Mouse (Mus musculus) heart, postnatal 0 days (tissue): ENCODE data around the gene Anapc5. TPM values are rescaled to one million over a fixed set of nuclear protein-coding genes. Genes with fewer than 3 reads are reported as not detected.

Source experiments
- ATAC-seq: fragments of 200-750 bp; cut with Nextera tagmentation; 2 replicates; pipeline ENCODE4 v1.8.0; 2017; ENCODE audit warnings: low read depth, moderate number of reproducible peaks, moderate library complexity; ENCODE audit not compliant: insufficient read depth
- DNase-seq: peaks from one replicate; pipeline ENCODE4 v3.0.0-alpha.2; 2016; ENCODE audit warnings: low spot score
- H3K27ac ChIP-seq: fragments of 300-500 bp; sonication (generic); 2 replicates; pipeline ENCODE4 v1.5.1; 2014; ENCODE audit warnings: low read depth, mild to moderate bottlenecking
- H3K27me3 ChIP-seq: fragments of 300-500 bp; sonication (generic); 2 replicates; pipeline ENCODE4 v1.6.1; 2014; ENCODE audit warnings: low read length, mixed read lengths; ENCODE audit not compliant: control insufficient read depth, insufficient read depth
- H3K36me3 ChIP-seq: fragments of 300-500 bp; sonication (generic); replicated peaks from 2 replicates; pipeline ENCODE4 v1.6.1; 2014; ENCODE audit warnings: low read length, mixed read lengths; ENCODE audit not compliant: control insufficient read depth, insufficient read depth
- H3K4me1 ChIP-seq: fragments of 300-500 bp; sonication (generic); 2 replicates; pipeline ENCODE4 v1.6.1; 2014; ENCODE audit warnings: antibody characterized with exemption; ENCODE audit not compliant: control insufficient read depth, insufficient read depth
- H3K4me2 ChIP-seq: fragments of 300-500 bp; sonication (generic); 2 replicates; pipeline ENCODE4 v1.6.1; 2014; ENCODE audit warnings: low read depth, mild to moderate bottlenecking, low read length, moderate library complexity
- H3K4me3 ChIP-seq: fragments of 300-500 bp; sonication (generic); 2 replicates; pipeline ENCODE4 v1.5.1; 2014; ENCODE audit warnings: low read depth, low read length
- H3K9ac ChIP-seq: fragments of 300-500 bp; sonication (generic); replicated peaks from 2 replicates; pipeline ENCODE4 v1.6.1; 2014; ENCODE audit warnings: low read depth, low read length, mixed read lengths
- H3K9me3 ChIP-seq: fragments of 300-500 bp; sonication (generic); replicated peaks from 2 replicates; pipeline ENCODE4 v1.6.1; 2016; ENCODE audit warnings: low read length; ENCODE audit not compliant: control insufficient read depth
- CTCF ChIP-seq: IDR thresholded peaks from 2 replicates; pipeline ENCODE4 v1.5.1; 2016; ENCODE audit warnings: antibody characterized with exemption, control low read depth, low read depth
- EP300 ChIP-seq: IDR thresholded peaks from 2 replicates; pipeline ENCODE4 v1.6.1; 2016; ENCODE audit warnings: antibody characterized with exemption, low read depth
- WGBS: fragments of 180-500 bp; shearing (Covaris S2); extraction: QIAGEN DNeasy Blood & Tissue Kit; methylation state at CpG from one replicate; pipeline ENCODE4 v1.1.7; 2014; 5-methylcytosine and 5-hydroxymethylcytosine counted together
- polyA plus RNA-seq: library from polyadenylated mRNA; unstranded; fragments of >200 nt; fragmentation: Nextera tagmentation; extraction: Ambion mirVana; gene quantifications from 2 replicates; pipeline ENCODE4 v1.2.1, GENCODE M21; 2015
- total RNA-seq: library from RNA; depleted of rRNA; stranded (reverse); fragments of >200 nt; gene quantifications from 2 replicates; pipeline ENCODE4 v1.2.3, GENCODE M21; 2014; ENCODE audit warnings: low replicate concordance

The Anapc5 gene
- total and polyA plus RNA-seq, 2 experiments from 2014 or later: 213 to 380 TPM

DNA sequence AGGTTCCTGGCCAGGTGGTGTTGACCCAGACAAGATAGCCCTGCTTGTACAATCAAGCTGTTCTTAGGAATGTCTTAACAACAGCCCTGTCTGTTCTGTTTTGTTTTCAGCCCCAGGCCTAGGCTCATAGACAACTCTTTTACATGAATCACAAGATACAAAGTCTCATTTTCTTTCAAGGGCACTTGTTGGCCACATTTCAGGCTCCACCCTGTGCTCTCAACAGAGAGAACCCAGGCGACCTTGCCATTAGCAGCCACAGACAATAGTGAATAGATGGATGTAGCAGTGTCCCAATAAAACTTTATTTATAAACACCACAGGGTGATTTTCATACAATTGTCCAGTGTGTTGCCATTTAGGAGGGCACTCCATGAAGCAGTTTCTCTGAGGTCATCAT is 39.1 kb downstream of the Anapc5 start:
- H3K9me3 ChIP-seq: no peaks in the 10 kb centered on the region
- no peak for ATAC-seq

GRCm38 (mm10) chr5:122780791-122781432 is 40.2 kb downstream of the Anapc5 start:
- 86% methylated on average over 19 of the region's 19 CpGs for WGBS
- H3K4me3 ChIP-seq: no peak overlapping the region
- H3K27ac ChIP-seq: no peak overlapping the region
- no peak overlapping the region for H3K9ac ChIP-seq
- TF ChIP-seq CTCF (no peak), EP300 (no peak)
- 0 out of 2 replicates have a peak, but pooled peaks cover 4% of the 10 kb centered on the region for H3K36me3 ChIP-seq
- ATAC-seq (no peak), DNase-seq (no peak)
- H3K4me1 ChIP-seq: peaks cover 6% of the 10 kb centered on the region; the same call in 1 of the 2 replicates
- H3K9me3 ChIP-seq: no peaks in the 10 kb centered on the region
- no peaks in the 10 kb centered on the region for H3K27me3 ChIP-seq
- no peak overlapping the region for H3K4me2 ChIP-seq

More for the DNA sequence above, 39.1 kb downstream of the Anapc5 start:
- WGBS: 50% methylated on average over 1 of the region's 1 CpGs
- DNase-seq: no peak
- H3K4me3 ChIP-seq: no peak overlapping the region
- H3K27ac ChIP-seq: no peak overlapping the region
- H3K4me1 ChIP-seq: peaks cover 6% of the 10 kb centered on the region; the same call in 1 of the 2 replicates
- peaks cover 11% of the 10 kb centered on the region; the same call in 1 of the 2 replicates for H3K36me3 ChIP-seq
- no peaks in the 10 kb centered on the region for H3K27me3 ChIP-seq
- no peak overlapping the region for H3K9ac ChIP-seq
- no peak overlapping the region for H3K4me2 ChIP-seq
- no peak for TF ChIP-seq CTCF
- no peak for TF ChIP-seq EP300

DNA sequence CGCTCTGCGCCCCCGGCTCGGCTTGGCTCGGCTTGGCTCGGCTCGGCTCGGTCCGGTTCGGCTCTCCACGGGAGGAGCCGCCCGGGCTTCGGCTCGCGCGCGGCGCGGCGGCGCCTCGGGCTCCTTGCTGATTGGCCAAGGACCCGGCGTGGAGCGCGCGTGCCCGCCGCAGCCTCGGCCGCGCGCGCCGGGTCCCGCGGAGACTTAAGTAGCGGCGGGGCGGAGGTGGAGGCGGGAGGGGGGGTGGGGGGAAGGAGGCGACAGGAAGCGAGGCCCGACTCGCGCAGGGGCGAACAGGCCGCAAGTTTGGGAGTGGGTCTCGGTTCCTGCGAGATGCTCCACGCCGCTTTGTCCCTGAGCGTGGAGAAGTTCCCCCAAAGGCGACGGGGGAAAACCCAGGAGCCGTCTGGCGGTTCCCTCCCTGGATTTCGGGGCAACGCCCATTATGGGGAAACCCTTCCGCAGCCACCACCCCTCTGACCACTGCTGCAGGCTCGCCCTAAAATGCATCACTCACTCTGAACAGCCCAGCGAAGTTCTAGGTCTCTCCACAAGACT is 41.8 kb downstream of the Anapc5 start, which contains the start of gene Camkk2:
TSS of gene Camkk2 (minus strand) at position 133 of the 558 bp plus-strand sequence.
- Histone ChIP-seq H3K36me3 (no peaks in the 10 kb centered on the region), H3K4me3 (peak within 1 kb of the TSS; percentile 94), H3K4me2 (peak within 1 kb of the TSS; percentile 100), H3K4me1 (peaks cover 6% of the 10 kb centered on the region; the same call in 1 of the 2 replicates), H3K27ac (peak within 1 kb of the TSS; percentile 81), H3K9ac (peak within 1 kb of the TSS; percentile 92), H3K9me3 (no peaks in the 10 kb centered on the region), H3K27me3 (no peaks in the 10 kb centered on the region)
- TF ChIP-seq CTCF (no peak), EP300 (no peak)
- under 1% methylated on average over 52 of the region's 63 CpGs for WGBS
- peak; percentile 83 for DNase-seq
- ATAC-seq: peak; percentile 81

DNA sequence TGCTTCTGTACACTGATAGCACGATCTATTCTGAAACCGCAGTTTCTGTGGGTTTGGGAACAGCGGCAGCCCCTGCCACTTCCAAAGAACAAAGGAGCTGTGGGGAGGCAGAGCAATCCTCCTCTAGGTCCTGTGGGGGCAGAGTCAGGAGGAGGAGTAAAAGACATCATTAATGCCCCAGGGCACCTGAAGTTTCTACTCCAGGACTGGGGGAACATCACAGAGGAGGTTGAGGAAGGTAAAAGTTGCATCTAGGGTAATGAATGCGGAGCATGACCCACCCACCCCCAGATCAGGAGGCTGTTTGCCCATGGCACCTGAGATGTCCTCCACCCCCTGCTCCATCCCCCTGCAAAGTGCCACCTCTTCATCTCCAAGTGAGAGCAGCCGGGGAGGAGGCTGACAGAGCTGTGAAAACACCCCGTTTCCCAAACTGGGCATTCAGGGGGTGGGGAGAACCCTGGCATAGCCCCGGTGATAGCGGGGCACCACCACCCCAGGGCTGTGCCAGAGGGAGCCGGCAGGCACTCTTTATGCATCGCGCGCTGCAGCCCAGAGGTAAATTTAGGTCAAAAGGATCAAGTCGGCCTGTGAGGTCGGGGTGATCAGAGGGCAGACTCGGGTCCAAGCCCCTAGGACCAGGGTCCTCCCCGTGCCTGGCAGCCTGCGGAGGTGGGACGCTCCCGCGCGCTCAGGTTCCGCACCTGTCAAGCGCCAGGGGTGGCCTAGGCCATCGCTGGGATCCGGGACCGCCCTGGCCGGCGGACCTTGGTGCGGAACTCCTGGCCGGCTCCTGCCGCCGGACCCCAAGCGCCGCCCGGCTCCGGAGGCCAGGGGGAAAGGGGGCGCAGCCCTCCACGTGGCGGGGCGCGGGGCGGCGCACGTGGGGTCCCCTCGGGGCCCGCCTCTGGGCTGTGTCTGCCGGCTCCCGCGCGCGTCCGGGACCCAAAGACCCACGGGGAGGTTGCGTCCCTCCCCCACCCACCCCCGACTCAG is 42.6 kb downstream of the Anapc5 start:
- DNase-seq (no peak), ATAC-seq (peak; percentile 45)
- H3K36me3 ChIP-seq: no peaks in the 10 kb centered on the region
- peak overlapping the region; percentile 92 for H3K9ac ChIP-seq
- H3K27me3 ChIP-seq: no peaks in the 10 kb centered on the region
- peak overlapping the region; percentile 94 for H3K4me3 ChIP-seq
- peaks cover 6% of the 10 kb centered on the region; the same call in 1 of the 2 replicates for H3K4me1 ChIP-seq
- H3K9me3 ChIP-seq: no peaks in the 10 kb centered on the region
- H3K27ac ChIP-seq: peak overlapping the region; percentile 81; the same call in 1 of the 2 replicates
- WGBS: 4% methylated on average over 44 of the region's 55 CpGs
- TF ChIP-seq CTCF (no peak), EP300 (no peak)
- peak overlapping the region; percentile 100 for H3K4me2 ChIP-seq

DNA sequence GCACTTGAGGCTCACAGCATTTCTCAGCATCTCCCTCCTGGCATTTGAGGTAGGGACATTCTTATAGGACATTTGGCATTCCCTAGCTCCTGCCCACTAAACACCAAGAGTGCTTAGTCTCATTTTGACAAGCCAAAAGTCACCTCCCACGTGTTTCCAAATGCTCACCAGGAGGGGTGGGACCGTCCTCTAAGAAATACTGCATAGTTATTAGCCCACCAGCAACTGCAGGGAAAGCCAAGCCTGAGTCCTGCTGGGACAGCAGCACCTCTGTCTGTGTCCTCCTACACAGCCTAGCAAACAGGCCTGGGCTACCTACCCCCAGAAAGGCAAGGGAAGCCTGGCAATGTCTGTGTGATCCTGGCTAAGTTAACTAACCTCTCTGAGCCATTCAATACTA is 43.8 kb downstream of the Anapc5 start:
- Histone ChIP-seq H3K27me3 (no peaks in the 10 kb centered on the region), H3K27ac (no peak overlapping the region), H3K9me3 (no peaks in the 10 kb centered on the region), H3K4me2 (no peak overlapping the region), H3K4me3 (no peak overlapping the region), H3K4me1 (peaks cover 6% of the 10 kb centered on the region; the same call in 1 of the 2 replicates), H3K36me3 (no peaks in the 10 kb centered on the region), H3K9ac (no peak overlapping the region)
- ATAC-seq (no peak), DNase-seq (no peak)
- 55% methylated on average over 2 of the region's 2 CpGs for WGBS
- TF ChIP-seq EP300 (no peak), CTCF (no peak)
